Mouse (Mus musculus): Measurements from ENCODE around the gene Pacsin3. TPM values are rescaled to one million over a fixed set of nuclear protein-coding genes. Genes with fewer than 3 reads are reported as not detected.

The Pacsin3 gene
- polyA plus RNA-seq, 1 experiment, result 14.9 TPM

- TF ChIP-seq CTCF (IDR thresholded peaks at IDR 0.05; ENCODE audit: borderline replicate concordance, control insufficient read depth, extremely low read depth, insufficient read depth, low read length, poor library complexity), result no peak
- TF ChIP-seq POLR2A (IDR thresholded peaks at IDR 0.05; ENCODE audit: control insufficient read depth, extremely low read depth, insufficient read depth, low read length, poor library complexity), result no peak
- Histone ChIP-seq H3K4me3 (ENCODE audit: control insufficient read depth, insufficient read depth, low read length) (no peak overlapping the region), H3K36me3 (ENCODE audit: control insufficient read depth, insufficient read depth, low read length) (no peaks in the 10 kb centered on the region), H3K27me3 (ENCODE audit: control insufficient read depth, insufficient read depth, low read length) (no peaks in the 10 kb centered on the region), H3K27ac (ENCODE audit: control insufficient read depth, insufficient read depth, low read length) (no peak overlapping the region), H3K4me1 (replicated peaks; ENCODE audit: control insufficient read depth, insufficient read depth, low read length) (no peaks in the 10 kb centered on the region)
- no peak for DNase-seq
- 75% methylated on average over 13 of the region's 13 CpGs for WGBS
Measured at GRCm38 (mm10) chr2:91284375-91285199, 28.8 kb downstream of the Pacsin3 start.

GRCm38 (mm10) chr2:91285885-91286505 is 30.2 kb downstream of the Pacsin3 start:
- DNase-seq, result peak; percentile 64
- 21% methylated on average over 7 of the region's 7 CpGs for WGBS
- Histone ChIP-seq H3K4me1 (replicated peaks; ENCODE audit: control insufficient read depth, insufficient read depth, low read length) (0 out of 2 replicates have a peak, but pooled peaks cover under 1% of the 10 kb centered on the region), H3K4me3 (ENCODE audit: control insufficient read depth, insufficient read depth, low read length) (no peak overlapping the region), H3K27me3 (ENCODE audit: control insufficient read depth, insufficient read depth, low read length) (no peaks in the 10 kb centered on the region), H3K27ac (ENCODE audit: control insufficient read depth, insufficient read depth, low read length) (no peak overlapping the region), H3K36me3 (ENCODE audit: control insufficient read depth, insufficient read depth, low read length) (no peaks in the 10 kb centered on the region)
- no peak for TF ChIP-seq POLR2A (IDR thresholded peaks at IDR 0.05; ENCODE audit: control insufficient read depth, extremely low read depth, insufficient read depth, low read length, poor library complexity)
- TF ChIP-seq CTCF (IDR thresholded peaks at IDR 0.05; ENCODE audit: borderline replicate concordance, control insufficient read depth, extremely low read depth, insufficient read depth, low read length, poor library complexity), result peak; percentile 76; the same call in 1 of the 2 replicates

GRCm38 (mm10) chr2:91287563-91287962 is 31.8 kb downstream of the Pacsin3 start:
- Histone ChIP-seq H3K4me3 (ENCODE audit: control insufficient read depth, insufficient read depth, low read length) (no peak overlapping the region), H3K36me3 (ENCODE audit: control insufficient read depth, insufficient read depth, low read length) (no peaks in the 10 kb centered on the region), H3K4me1 (replicated peaks; ENCODE audit: control insufficient read depth, insufficient read depth, low read length) (0 out of 2 replicates have a peak, but pooled peaks cover 3% of the 10 kb centered on the region), H3K27ac (ENCODE audit: control insufficient read depth, insufficient read depth, low read length) (no peak overlapping the region), H3K27me3 (ENCODE audit: control insufficient read depth, insufficient read depth, low read length) (no peaks in the 10 kb centered on the region)
- no peak for DNase-seq
- WGBS, result 94% methylated on average over 6 of the region's 6 CpGs
- TF ChIP-seq CTCF (IDR thresholded peaks at IDR 0.05; ENCODE audit: borderline replicate concordance, control insufficient read depth, extremely low read depth, insufficient read depth, low read length, poor library complexity) (no peak), POLR2A (IDR thresholded peaks at IDR 0.05; ENCODE audit: control insufficient read depth, extremely low read depth, insufficient read depth, low read length, poor library complexity) (no peak)

- H3K27ac ChIP-seq (ENCODE audit: control insufficient read depth, insufficient read depth, low read length), result no peak overlapping the region
- DNase-seq, result no peak
- WGBS, result 92% methylated on average over 12 of the region's 12 CpGs
- H3K4me1 ChIP-seq (replicated peaks; ENCODE audit: control insufficient read depth, insufficient read depth, low read length), result 0 out of 2 replicates have a peak, but pooled peaks cover 3% of the 10 kb centered on the region
- no peak for TF ChIP-seq CTCF (IDR thresholded peaks at IDR 0.05; ENCODE audit: borderline replicate concordance, control insufficient read depth, extremely low read depth, insufficient read depth, low read length, poor library complexity)
- TF ChIP-seq POLR2A (IDR thresholded peaks at IDR 0.05; ENCODE audit: control insufficient read depth, extremely low read depth, insufficient read depth, low read length, poor library complexity), result no peak
- H3K36me3 ChIP-seq (ENCODE audit: control insufficient read depth, insufficient read depth, low read length), result no peaks in the 10 kb centered on the region
- no peak overlapping the region for H3K4me3 ChIP-seq (ENCODE audit: control insufficient read depth, insufficient read depth, low read length)
- H3K27me3 ChIP-seq (ENCODE audit: control insufficient read depth, insufficient read depth, low read length), result no peaks in the 10 kb centered on the region
Measured at GRCm38 (mm10) chr2:91291197-91292007, 35.6 kb downstream of the Pacsin3 start.

- 92% methylated on average over 3 of the region's 3 CpGs for WGBS
- Histone ChIP-seq H3K36me3 (ENCODE audit: control insufficient read depth, insufficient read depth, low read length) (no peaks in the 10 kb centered on the region), H3K27me3 (ENCODE audit: control insufficient read depth, insufficient read depth, low read length) (no peaks in the 10 kb centered on the region), H3K27ac (ENCODE audit: control insufficient read depth, insufficient read depth, low read length) (no peak overlapping the region), H3K4me3 (ENCODE audit: control insufficient read depth, insufficient read depth, low read length) (no peak overlapping the region), H3K4me1 (replicated peaks; ENCODE audit: control insufficient read depth, insufficient read depth, low read length) (0 out of 2 replicates have a peak, but pooled peaks cover 3% of the 10 kb centered on the region)
- no peak for DNase-seq
- TF ChIP-seq CTCF (IDR thresholded peaks at IDR 0.05; ENCODE audit: borderline replicate concordance, control insufficient read depth, extremely low read depth, insufficient read depth, low read length, poor library complexity) (no peak), POLR2A (IDR thresholded peaks at IDR 0.05; ENCODE audit: control insufficient read depth, extremely low read depth, insufficient read depth, low read length, poor library complexity) (no peak)
Measured at GRCm38 (mm10) chr2:91294226-91294625, 38.5 kb downstream of the Pacsin3 start.

GRCm38 (mm10) chr2:91295895-91296294 is 40.1 kb downstream of the Pacsin3 start:
- 98% methylated on average over 5 of the region's 5 CpGs for WGBS
- H3K4me1 ChIP-seq (replicated peaks; ENCODE audit: control insufficient read depth, insufficient read depth, low read length), result 0 out of 2 replicates have a peak, but pooled peaks cover 3% of the 10 kb centered on the region
- TF ChIP-seq CTCF (IDR thresholded peaks at IDR 0.05; ENCODE audit: borderline replicate concordance, control insufficient read depth, extremely low read depth, insufficient read depth, low read length, poor library complexity) (no peak), POLR2A (IDR thresholded peaks at IDR 0.05; ENCODE audit: control insufficient read depth, extremely low read depth, insufficient read depth, low read length, poor library complexity) (no peak)
- no peak overlapping the region for H3K27ac ChIP-seq (ENCODE audit: control insufficient read depth, insufficient read depth, low read length)
- no peaks in the 10 kb centered on the region for H3K36me3 ChIP-seq (ENCODE audit: control insufficient read depth, insufficient read depth, low read length)
- DNase-seq, result no peak
- H3K27me3 ChIP-seq (ENCODE audit: control insufficient read depth, insufficient read depth, low read length), result no peaks in the 10 kb centered on the region
- H3K4me3 ChIP-seq (ENCODE audit: control insufficient read depth, insufficient read depth, low read length), result no peak overlapping the region
